Mouse (Mus musculus) embryonic facial prominence, embryonic 15.5 days (tissue): ENCODE data around the gene Ccdc47. TPM values are rescaled to one million over a fixed set of nuclear protein-coding genes. Genes with fewer than 3 reads are reported as not detected.
"Not testable (repeated sequence)": the region's sequence is repeated elsewhere in the genome, so short reads cannot be mapped to it uniquely, and the experiment has no call there.

Source experiments
- ATAC-seq: fragments of 200-750 bp; cut with Nextera tagmentation; 2 replicates; pipeline ENCODE4 v1.8.0; 2017; ENCODE audit warnings: low read depth, moderate TSS enrichment; ENCODE audit not compliant: insufficient number of reproducible peaks, low FRiP score, low TSS enrichment
- H3K27ac ChIP-seq: fragments of 300-500 bp; sonication (generic); replicated peaks from 2 replicates; pipeline ENCODE4 v1.5.1; 2015; ENCODE audit warnings: mild to moderate bottlenecking, inconsistent platforms
- H3K27me3 ChIP-seq: fragments of 300-500 bp; sonication (generic); 2 replicates; pipeline ENCODE4 v1.6.1; 2015; ENCODE audit warnings: inconsistent platforms
- H3K36me3 ChIP-seq: fragments of 300-500 bp; sonication (generic); 2 replicates; pipeline ENCODE4 v1.6.1; 2015; ENCODE audit warnings: mild to moderate bottlenecking, inconsistent platforms
- H3K4me1 ChIP-seq: fragments of 300-500 bp; sonication (generic); 2 replicates; pipeline ENCODE4 v1.6.1; 2015; ENCODE audit warnings: inconsistent platforms
- H3K4me2 ChIP-seq: fragments of 300-500 bp; sonication (generic); replicated peaks from 2 replicates; pipeline ENCODE4 v1.6.1; 2015; ENCODE audit warnings: mild to moderate bottlenecking, inconsistent platforms
- H3K4me3 ChIP-seq: fragments of 300-500 bp; sonication (generic); replicated peaks from 2 replicates; pipeline ENCODE4 v1.5.1; 2015; ENCODE audit warnings: mild to moderate bottlenecking, inconsistent platforms
- H3K9ac ChIP-seq: fragments of 300-500 bp; sonication (generic); 2 replicates; pipeline ENCODE4 v1.6.1; 2015; ENCODE audit warnings: inconsistent platforms
- H3K9me3 ChIP-seq: fragments of 300-500 bp; sonication (generic); replicated peaks from 2 replicates; pipeline ENCODE4 v1.6.1; 2016; ENCODE audit warnings: inconsistent platforms
- WGBS: fragments of 180-500 bp; shearing (Covaris S2); methylation state at CpG from one replicate; pipeline ENCODE4 v1.1.7; 2015; 5-methylcytosine and 5-hydroxymethylcytosine counted together
- polyA plus RNA-seq: library from polyadenylated mRNA; unstranded; fragments of >200 nt; fragmentation: Nextera tagmentation; extraction: Ambion mirVana; gene quantifications from 2 replicates; pipeline ENCODE4 v1.2.1, GENCODE M21; 2015

Gene Ccdc47
- polyA plus RNA-seq, 1 experiment from 2014 or later, result 88.9 TPM

DNA sequence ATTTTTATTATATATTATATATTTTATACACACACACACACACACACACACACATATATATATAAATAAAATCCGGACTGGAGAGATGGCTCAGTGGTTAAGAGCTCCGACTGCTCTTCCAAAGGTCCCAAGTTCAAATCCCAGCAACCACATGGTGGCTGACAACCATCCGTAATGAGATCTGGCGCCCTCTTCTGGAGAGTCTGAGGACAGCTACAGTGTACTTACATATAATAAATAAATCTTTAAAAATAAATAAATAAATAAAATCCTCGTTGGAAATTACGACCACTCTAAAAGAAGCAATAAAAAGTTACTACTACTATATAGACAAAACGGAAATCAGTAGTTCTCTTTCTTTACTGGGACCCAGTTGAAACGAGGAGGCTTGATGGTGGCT is 17.8 kb upstream of the Ccdc47 start:
- 83% methylated on average over 8 of the region's 8 CpGs for WGBS
- not testable (repeated sequence) for H3K9ac ChIP-seq, H3K4me2 ChIP-seq, ATAC-seq, H3K4me1 ChIP-seq, H3K27me3 ChIP-seq, H3K27ac ChIP-seq, H3K9me3 ChIP-seq, H3K4me3 ChIP-seq
- peaks cover 71% of the 10 kb centered on the region for H3K36me3 ChIP-seq

- no peaks in the 10 kb centered on the region for H3K27me3 ChIP-seq
- 79% methylated on average over 3 of the region's 3 CpGs for WGBS
- H3K36me3 ChIP-seq, result peaks cover 16% of the 10 kb centered on the region
- no peak for ATAC-seq
- no peak overlapping the region for H3K9ac ChIP-seq
- H3K4me1 ChIP-seq, result peaks cover 14% of the 10 kb centered on the region
- H3K4me2 ChIP-seq, result no peak overlapping the region
- no peak overlapping the region for H3K27ac ChIP-seq
- H3K9me3 ChIP-seq, result no peaks in the 10 kb centered on the region
- H3K4me3 ChIP-seq, result no peak overlapping the region
Measured at GRCm38 (mm10) chr11:106220603-106221002, 4.5 kb upstream of the Ccdc47 start.

DNA sequence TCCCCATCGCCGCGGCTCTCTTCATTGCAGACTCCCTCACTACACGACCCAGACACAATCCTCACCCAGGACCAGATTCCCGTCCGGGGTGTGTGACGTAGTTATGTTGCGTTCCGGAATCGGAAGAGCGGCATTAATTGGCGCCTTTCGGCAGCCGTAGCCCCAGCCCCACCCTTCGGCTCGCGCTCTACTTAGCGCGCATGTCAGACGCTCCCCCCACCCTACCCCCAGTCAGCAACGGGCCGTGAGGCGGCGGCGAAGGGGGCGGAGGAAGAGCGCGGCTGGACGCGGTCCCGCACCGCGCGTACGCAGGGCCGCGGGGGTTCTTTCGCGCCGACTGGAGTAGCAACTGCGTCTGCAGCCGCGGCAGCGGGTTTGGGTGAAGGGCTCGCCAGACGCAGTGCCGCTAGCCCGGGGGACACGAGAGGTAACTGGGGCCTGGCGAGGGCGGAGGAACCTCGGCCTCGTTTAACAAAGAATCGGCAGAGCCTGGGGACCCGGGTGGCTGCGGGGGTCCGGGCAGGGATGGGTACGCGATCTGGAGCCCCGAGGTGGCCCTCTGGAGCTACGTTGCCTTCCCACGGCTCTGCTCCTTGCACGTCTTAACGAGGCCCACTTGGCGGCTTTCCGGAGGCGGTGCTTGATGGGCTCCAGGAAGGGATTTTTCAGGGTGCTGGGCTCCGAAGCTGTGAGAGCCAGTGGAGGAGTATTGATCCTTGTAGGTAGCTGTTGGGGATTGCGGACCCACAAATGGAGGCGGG is 766 bp upstream of the Ccdc47 start, which contains the start of gene Ddx42:
Gene Ddx42 (plus strand): TSS at position 197 of the 761 bp plus-strand sequence.
- Histone ChIP-seq H3K27me3 (no peaks in the 10 kb centered on the region), H3K27ac (peak within 1 kb of the TSS; percentile 97), H3K4me2 (peak within 1 kb of the TSS; percentile 55), H3K4me3 (peak within 1 kb of the TSS; percentile 97), H3K9ac (peak within 1 kb of the TSS; percentile 93), H3K4me1 (peaks cover 26% of the 10 kb centered on the region), H3K9me3 (no peaks in the 10 kb centered on the region), H3K36me3 (peaks cover 10% of the 10 kb centered on the region; the same call in 1 of the 2 replicates)
- peak; percentile 95 for ATAC-seq
- WGBS, result under 1% methylated on average over 70 of the region's 70 CpGs

GRCm38 (mm10) chr11:106215450-106215859 is 689 bp downstream of the Ccdc47 start:
- peak overlapping the region; percentile 74 for H3K9ac ChIP-seq
- no peaks in the 10 kb centered on the region for H3K27me3 ChIP-seq
- no peaks in the 10 kb centered on the region for H3K9me3 ChIP-seq
- H3K4me2 ChIP-seq, result peak overlapping the region; percentile 50
- H3K27ac ChIP-seq, result 0 out of 2 replicates have a peak overlapping the region, but pooled peaks have one; percentile 97
- peaks cover 26% of the 10 kb centered on the region for H3K4me1 ChIP-seq
- WGBS, result 23% methylated on average over 7 of the region's 7 CpGs
- peak overlapping the region; percentile 97 for H3K4me3 ChIP-seq
- no peak for ATAC-seq
- H3K36me3 ChIP-seq, result peaks cover 23% of the 10 kb centered on the region

GRCm38 (mm10) chr11:106214856-106215255 is 1.3 kb downstream of the Ccdc47 start:
- H3K9ac ChIP-seq, result no peak overlapping the region
- ATAC-seq, result no peak

DNA sequence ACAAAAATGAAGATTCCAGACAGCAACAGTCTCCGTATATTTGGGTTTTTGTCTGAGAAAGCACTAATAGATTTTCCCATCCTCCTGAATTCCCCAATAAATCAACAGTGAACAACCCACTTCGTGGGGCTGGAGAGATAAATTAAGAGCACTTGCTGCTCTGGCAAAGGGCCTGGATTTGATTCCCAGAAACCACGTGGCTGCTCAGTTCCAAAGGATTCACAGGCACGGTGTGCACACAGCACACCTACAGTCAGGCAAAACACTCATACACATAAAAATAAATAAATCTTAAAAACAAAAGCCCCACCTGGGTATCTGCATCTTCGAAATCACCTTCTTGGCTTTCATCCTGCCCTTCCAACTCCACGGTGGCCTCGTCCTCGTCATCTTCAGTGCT is 3.4 kb downstream of the Ccdc47 start:
- no peak for ATAC-seq
- WGBS, result 82% methylated on average over 8 of the region's 8 CpGs
- Histone ChIP-seq H3K4me3 (no peak overlapping the region), H3K9me3 (no peaks in the 10 kb centered on the region), H3K4me2 (no peak overlapping the region), H3K4me1 (peaks cover 14% of the 10 kb centered on the region), H3K27me3 (no peaks in the 10 kb centered on the region), H3K27ac (no peak overlapping the region), H3K36me3 (peaks cover 49% of the 10 kb centered on the region), H3K9ac (no peak overlapping the region)

More at GRCm38 (mm10) chr11:106214856-106215255, 1.3 kb downstream of the Ccdc47 start:
- H3K36me3 ChIP-seq, result peaks cover 29% of the 10 kb centered on the region
- H3K4me3 ChIP-seq, result peak overlapping the region; percentile 97
- 90% methylated on average over 5 of the region's 5 CpGs for WGBS
- H3K27ac ChIP-seq, result no peak overlapping the region
- no peaks in the 10 kb centered on the region for H3K9me3 ChIP-seq
- H3K27me3 ChIP-seq, result no peaks in the 10 kb centered on the region
- peak overlapping the region; percentile 50 for H3K4me2 ChIP-seq
- H3K4me1 ChIP-seq, result peaks cover 26% of the 10 kb centered on the region

- 82% methylated on average over 5 of the region's 5 CpGs for WGBS
Measured at GRCm38 (mm10) chr11:106202123-106202465, 14.1 kb downstream of the Ccdc47 start, which contains the start of gene Strada. Gene Strada, minus strand, starts transcription at chr11:106202168.

DNA sequence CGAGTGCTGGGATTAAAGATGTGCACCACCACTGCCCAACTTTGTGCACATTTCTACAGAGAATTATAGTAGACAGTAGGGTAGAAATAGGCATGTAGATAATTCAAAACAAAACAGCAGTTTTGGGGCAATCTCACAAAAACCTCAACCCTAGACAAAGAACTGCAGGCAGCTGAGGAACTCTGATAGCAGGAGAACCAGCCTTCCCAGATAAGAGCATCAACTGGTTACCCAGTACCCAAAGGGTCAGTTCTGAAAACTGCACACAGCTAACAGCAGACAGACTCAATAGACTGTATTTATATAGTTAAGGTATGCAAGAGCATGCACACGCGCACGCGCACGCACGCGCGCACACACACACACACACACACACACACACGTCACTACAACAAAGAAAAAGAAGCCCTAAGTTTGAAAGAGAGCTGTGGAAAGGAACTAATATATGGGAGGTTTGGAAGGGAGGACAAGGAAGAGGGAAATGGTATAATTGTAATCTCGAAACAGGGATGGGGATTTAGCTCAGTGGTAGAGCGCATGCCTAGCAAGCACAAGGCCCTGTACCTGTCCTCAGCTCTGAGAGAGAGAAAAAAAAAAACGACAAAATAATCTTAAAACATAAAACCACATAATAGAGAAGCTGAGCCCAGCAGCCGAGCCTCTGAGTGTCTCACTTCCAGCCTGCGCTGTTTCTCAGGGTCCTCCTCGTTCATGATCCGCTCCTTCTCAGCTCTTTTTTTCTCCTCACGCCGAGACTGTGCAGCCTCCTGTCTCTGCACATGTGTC is 14.6 kb downstream of the Ccdc47 start:
- H3K27me3 ChIP-seq, result no peaks in the 10 kb centered on the region
- H3K4me3 ChIP-seq, result no peak overlapping the region
- H3K9ac ChIP-seq, result no peak overlapping the region
- H3K9me3 ChIP-seq, result no peaks in the 10 kb centered on the region
- peaks cover 85% of the 10 kb centered on the region for H3K36me3 ChIP-seq
- H3K27ac ChIP-seq, result no peak overlapping the region
- ATAC-seq, result no peak
- WGBS, result 92% methylated on average over 19 of the region's 19 CpGs
- no peak overlapping the region for H3K4me2 ChIP-seq
- H3K4me1 ChIP-seq, result no peaks in the 10 kb centered on the region

More at GRCm38 (mm10) chr11:106202123-106202465, 14.1 kb downstream of the Ccdc47 start, which contains the start of gene Strada:
- Histone ChIP-seq H3K9me3 (no peaks in the 10 kb centered on the region), H3K4me1 (no peaks in the 10 kb centered on the region), H3K4me3 (no peak within 1 kb of the TSS), H3K4me2 (no peak within 1 kb of the TSS), H3K27me3 (no peaks in the 10 kb centered on the region), H3K9ac (no peak within 1 kb of the TSS), H3K27ac (no peak within 1 kb of the TSS), H3K36me3 (peaks cover 88% of the 10 kb centered on the region)
- no peak for ATAC-seq

- Histone ChIP-seq H3K9ac (no peak overlapping the region), H3K4me3 (no peak overlapping the region), H3K9me3 (no peaks in the 10 kb centered on the region), H3K27ac (no peak overlapping the region), H3K27me3 (no peaks in the 10 kb centered on the region), H3K4me2 (no peak overlapping the region), H3K4me1 (no peaks in the 10 kb centered on the region), H3K36me3 (peaks cover 79% of the 10 kb centered on the region)
- no peak for ATAC-seq
- WGBS, result 71% methylated on average over 6 of the region's 6 CpGs
Measured at GRCm38 (mm10) chr11:106200756-106201155, 15.4 kb downstream of the Ccdc47 start.

DNA sequence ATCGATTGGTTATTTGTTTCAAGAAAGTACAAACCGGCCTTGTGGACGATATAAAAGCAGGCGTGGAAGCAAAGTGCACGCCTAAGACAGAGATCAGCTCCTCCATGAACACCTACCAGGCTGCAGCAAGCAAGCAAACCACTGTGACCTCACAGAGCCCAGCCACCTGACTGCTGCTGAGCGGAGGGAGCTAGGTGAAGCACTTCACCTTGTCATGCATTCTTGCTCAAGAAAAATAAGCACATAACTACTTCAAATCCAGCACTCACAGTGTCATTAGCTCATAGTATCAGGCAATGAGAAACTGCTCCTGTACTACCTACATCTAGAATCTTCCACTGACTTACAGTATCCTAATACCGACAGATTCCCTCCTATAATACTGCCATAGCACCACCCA is 16.1 kb downstream of the Ccdc47 start:
- H3K27me3 ChIP-seq, H3K27ac ChIP-seq, ATAC-seq, H3K4me2 ChIP-seq, H3K4me1 ChIP-seq, H3K9ac ChIP-seq, H3K9me3 ChIP-seq, H3K4me3 ChIP-seq: not testable (repeated sequence)
- 92% methylated on average over 7 of the region's 7 CpGs for WGBS
- peaks cover 72% of the 10 kb centered on the region for H3K36me3 ChIP-seq

DNA sequence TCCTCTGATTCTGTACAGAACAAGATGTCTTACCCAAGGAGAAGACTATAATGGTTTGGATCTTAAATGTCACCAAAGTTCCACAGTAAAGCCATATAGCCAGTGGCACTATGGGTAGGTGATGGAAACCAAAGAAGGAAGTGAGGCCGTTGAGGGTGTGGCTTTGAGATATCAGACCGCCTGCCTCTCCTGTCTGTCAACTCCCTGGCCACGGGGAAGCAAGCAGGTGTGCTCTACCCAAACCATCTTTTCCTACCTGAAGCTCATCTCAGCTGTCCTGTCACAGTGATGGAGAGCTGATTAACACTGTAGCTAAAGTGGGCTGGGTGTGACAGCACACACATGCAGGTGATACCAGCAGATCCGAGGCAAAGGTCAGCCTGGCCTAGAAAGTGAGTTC is 17.9 kb downstream of the Ccdc47 start:
- Histone ChIP-seq H3K9ac (no peak overlapping the region), H3K36me3 (peaks cover 57% of the 10 kb centered on the region), H3K4me2 (no peak overlapping the region), H3K4me3 (no peak overlapping the region), H3K9me3 (no peaks in the 10 kb centered on the region), H3K4me1 (0 out of 2 replicates have a peak, but pooled peaks cover 6% of the 10 kb centered on the region), H3K27ac (no peak overlapping the region), H3K27me3 (no peaks in the 10 kb centered on the region)
- no peak for ATAC-seq
- WGBS, result 83% methylated on average over 4 of the region's 4 CpGs
